Mouse (Mus musculus) large intestine, adult 2 months (tissue): ENCODE results near the gene Rhoa. TPM values are rescaled to one million over a fixed set of nuclear protein-coding genes. Genes with fewer than 3 reads are reported as not detected.
A peak's percentile ranks its signal among the peaks of the same experiment; 100 is the strongest.
"Not testable (repeated sequence)": the region's sequence is repeated elsewhere in the genome, so short reads cannot be mapped to it uniquely, and the experiment has no call there.

Experiments
- DNase-seq: peaks from one replicate; pipeline ENCODE4 v3.0.0-alpha.2; 2012; ENCODE audit warnings: low read depth, low spot score
- WGBS: fragments of 180-500 bp; shearing (Covaris S2); methylation state at CpG from one replicate; pipeline ENCODE4 v1.1.7; 2018; 5-methylcytosine and 5-hydroxymethylcytosine counted together
- polyA plus RNA-seq: library from polyadenylated mRNA; depleted of rRNA; stranded (reverse); fragments of >200 nt; gene quantifications from 2 replicates; pipeline ENCODE4 v1.2.3, GENCODE M21; 2012; rRNA removed

Rhoa gene
- 130 and 145 TPM in 2 replicates for polyA plus RNA-seq

DNA sequence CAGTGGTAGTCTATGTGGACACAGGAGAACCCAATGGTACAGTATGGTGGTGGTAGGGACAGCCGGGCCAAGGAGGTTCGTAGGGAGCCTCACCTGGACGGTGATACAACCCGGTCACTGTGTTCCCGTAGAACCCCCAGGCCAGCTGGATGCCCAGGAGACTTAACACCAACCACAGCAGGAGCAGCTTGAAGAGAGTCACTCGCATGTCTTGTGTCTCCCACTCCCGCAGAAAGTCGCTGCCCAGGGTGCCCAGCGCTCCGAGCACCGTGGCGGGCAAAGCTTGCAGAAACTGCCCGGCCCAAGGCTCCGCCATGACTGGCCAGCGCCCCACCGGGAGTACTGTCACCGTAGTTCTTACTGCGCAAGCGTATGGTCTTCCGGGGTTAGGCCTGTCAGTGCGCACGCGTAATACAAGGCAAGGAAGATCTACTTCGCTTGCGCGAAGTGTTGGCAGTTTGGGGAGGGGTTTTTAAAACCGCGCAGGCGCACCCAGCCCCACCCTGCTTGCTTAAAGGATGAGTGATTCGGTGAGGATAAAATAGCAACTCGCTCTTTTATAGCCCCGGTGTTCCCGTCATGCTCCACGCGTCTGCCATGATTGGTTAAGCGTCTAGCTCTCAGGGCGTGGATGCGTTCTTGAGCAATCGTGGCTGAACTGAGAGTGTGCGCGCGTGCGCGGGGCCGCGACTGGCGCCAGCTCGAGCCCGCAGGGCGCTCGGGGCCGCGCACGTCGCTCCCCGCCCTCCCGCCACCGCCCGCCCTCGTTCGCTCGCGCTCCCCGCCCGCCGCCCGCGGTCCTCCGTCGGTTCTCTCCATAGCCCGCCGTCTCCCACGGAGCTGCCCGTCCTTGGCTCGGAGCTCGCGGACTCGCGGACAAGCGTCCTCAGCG lies at the start of gene Rhoa, which contains the start of gene Tcta:
TSS of gene Rhoa (plus strand) at position 501 of the 892 bp plus-strand sequence.
TSS of gene Tcta (minus strand) at position 532 of the 892 bp plus-strand sequence.
- DNase-seq = peak; percentile 99
- WGBS = 1% methylated on average over 81 of the region's 81 CpGs

DNA sequence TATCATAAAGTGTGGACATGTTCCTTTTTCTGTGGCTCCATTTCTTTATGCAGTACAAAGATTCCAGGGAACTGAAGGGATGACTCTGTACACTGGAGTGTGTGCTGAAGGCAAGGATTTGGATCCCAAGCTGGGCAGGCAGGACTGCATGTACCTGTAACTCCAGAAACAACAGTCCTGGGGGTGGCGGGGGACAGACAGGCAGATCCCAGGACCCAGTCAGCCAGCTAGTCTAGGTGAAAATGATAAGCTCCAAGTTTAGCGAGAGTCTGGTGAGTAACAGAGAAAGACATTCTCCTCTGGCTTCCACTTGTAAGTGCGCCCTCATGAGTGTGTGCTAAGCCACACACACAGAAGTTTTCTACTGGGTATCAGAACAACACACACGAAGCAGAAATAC lies 45.4 kb upstream of the Rhoa start:
- DNase-seq = no peak

DNA sequence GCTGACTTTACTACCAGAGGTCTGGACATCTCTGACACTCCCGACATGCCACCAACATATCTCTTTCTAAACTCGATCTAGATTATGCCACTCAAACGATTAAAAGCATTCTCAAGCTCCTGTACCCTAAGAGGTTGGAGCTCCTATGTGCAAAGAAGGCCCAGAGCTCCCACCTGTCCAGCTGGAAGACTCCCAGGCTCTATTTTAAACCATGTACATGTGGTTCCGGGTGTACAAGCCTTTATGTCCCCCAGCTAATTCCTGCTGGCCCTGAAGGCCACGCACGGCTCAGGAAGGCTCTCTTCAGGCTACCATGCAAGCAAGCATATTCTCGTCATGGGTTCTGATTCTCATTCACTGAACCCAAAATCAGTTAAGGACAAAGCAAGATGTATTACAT lies 44.1 kb upstream of the Rhoa start:
- 44% methylated on average over 7 of the region's 7 CpGs for WGBS
- DNase-seq = no peak

More for the DNA sequence above, 45.4 kb upstream of the Rhoa start:
- 79% methylated on average over 4 of the region's 4 CpGs for WGBS

DNA sequence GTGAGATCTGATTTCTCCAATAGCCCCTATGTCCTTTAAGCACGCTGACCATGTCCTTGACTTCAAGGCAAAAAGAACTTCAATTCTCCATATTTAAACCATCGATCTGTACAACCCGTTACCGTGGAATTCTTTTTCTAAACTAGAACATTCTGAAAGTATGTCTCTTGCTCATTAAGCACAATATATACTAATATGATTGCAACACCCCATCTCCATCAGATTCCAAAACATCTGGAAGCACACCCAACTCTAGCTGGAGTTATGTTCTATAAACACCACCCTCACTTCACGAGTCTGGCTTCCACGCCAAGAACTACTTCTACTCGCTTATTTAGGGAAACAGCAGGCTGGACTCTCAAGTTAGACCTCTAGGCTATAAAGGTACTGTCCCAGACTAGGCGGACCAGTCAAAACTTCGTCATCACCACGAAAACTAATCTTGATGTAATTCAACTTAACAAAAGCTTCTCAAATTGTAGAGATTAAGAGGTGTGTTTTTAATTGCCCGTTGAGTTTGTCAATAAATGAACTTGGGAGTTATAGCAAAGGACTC lies 43.4 kb upstream of the Rhoa start:
- no peak for DNase-seq
- WGBS = 15% methylated on average over 11 of the region's 11 CpGs

DNA sequence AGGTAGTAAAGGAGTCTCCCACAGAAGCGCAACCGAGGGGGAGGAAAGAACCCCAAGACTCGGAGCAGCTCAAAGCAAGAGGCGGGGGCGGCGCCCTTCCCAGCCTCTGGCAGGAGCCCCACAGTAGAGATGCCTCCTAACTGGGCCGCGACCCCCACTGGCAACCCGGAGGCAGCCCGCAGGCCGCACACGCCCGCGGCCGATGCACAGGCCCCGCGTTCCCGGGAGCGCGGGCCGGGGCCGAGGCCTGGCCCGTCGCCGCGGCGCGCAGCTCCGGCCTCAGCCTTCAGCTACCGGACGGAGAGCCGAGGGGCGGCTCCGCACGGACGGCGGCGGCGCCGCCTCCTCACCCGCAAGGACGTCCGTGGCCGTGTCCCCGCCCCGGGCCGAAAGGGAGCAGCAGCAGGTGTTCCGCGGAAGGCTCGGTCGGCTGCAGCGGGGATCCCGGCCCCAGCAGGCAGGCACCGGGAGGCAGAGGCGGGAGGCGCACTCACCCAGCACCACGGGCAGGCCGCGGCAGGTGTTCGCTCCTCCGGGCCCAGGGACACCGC lies 42.7 kb upstream of the Rhoa start:
- under 1% methylated on average over 62 of the region's 62 CpGs for WGBS
- no peak for DNase-seq

DNA sequence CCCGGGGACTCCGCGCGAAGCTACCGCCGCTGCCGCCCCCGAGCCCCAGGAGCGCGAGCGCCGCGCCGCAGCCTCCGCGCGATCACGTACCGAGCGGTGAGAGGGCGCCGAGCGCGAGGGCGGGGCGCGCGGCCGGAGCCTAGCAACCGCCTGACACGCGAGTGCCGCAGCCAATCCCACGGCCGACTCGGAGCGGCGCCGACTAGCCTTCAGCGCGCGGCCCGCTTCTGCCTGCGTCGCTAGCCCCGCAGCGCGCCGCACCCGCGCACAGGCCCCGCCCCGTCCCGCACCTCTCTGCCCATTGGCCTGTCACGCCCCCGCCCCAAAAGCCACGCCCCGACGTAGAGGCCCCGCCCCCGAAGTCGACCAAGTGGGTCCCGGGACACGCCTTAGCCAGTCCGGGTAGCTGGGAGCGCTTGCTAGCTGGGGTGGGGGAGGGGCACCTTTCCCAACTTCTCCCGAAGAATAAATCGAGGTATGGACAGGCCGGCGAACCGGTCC lies 42.2 kb upstream of the Rhoa start, which contains the start of gene Dag1:
TSS of gene Dag1 (minus strand) at position 269 of the 501 bp plus-strand sequence.
- DNase-seq = peak; percentile 70
- 1% methylated on average over 65 of the region's 71 CpGs for WGBS

DNA sequence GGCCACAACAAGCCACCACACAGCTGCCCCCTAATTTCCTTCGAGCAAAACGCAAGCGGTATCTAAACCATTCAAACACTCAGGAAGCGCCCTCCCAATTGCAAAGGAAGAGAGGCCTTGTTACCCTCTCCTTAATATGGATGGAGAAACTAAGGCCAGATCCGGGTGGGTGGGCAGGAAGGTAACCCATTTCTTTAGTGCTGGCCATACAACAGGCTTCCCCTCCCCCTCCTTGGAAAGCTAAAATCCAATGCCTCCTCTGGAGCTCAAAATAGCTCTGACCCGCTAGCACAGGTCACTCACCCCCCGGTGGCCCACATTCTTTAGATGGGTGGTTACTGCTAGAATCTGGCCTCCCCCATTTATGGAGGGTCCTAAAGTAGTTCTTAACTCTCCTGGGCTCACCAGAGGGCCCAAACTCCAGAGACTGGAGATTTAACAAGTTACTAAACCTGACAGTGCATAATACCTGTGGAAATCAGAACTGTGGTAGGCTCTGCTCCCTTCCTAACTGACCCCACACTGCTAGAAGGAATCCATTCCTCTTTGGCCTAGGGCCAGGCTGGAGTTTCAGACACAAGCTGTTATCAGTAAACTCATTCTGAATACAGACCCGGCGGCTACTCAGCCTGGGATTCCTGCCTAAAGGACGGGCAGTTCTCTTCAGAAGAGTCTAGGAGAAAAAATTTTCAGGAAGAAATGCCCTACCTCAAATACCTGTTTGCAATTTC lies 41.6 kb upstream of the Rhoa start:
- 9% methylated on average over 10 of the region's 10 CpGs for WGBS
- no peak for DNase-seq

DNA sequence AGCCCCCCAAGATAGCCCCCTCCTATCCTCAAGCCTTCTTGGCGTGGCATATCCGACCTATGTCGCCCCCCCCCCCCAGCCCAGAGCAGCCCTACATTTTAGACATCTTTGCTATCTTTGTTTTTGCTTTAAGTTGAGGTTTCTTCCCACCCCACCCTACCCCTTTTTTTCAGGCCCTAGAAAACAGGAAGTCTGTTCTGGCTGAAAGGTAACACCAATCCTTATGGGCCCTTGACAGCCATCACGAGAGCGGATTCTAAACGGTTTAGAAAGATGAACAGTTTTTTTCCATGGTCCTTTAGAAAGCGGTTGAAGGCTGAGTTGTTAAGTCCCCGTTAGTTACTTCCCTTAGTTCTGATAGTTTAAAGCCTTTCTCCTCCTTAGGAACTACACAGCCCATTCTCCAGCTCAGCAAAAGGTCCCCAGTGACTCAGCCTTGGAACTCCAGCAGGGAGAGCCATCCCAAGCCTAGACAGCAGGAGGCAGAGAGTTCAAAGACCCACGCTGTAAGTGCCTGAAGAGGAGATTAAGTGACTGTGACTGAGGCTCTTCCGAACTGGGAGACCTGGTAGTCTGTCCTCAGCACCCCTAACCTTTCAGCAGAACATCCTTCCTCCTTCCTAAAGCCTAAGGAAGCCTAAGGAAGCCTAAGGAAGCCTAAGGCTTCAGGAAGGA lies 39.5 kb upstream of the Rhoa start:
- DNase-seq = no peak
- 87% methylated on average over 10 of the region's 10 CpGs for WGBS

DNA sequence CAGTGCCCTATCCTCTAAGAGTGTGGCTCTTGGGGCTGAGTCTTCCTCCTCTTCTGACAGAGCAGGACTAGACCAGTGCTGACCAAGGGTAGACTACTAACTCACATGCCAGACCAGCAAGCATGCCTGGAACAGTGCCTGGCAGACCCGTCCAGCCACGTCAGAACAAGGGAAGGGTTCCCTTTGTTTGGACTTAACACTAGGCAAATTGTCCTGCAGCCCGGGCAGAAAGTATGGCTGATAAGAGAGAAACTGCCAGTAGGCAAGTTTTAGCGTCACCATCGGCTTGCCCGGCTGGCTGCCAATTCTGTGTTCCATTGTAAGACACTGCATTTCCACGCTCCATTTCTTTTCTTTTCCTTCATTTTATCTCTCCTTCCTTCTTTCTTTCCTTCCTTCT lies 38.2 kb upstream of the Rhoa start:
- DNase-seq = no peak
- 44% methylated on average over 7 of the region's 7 CpGs for WGBS

DNA sequence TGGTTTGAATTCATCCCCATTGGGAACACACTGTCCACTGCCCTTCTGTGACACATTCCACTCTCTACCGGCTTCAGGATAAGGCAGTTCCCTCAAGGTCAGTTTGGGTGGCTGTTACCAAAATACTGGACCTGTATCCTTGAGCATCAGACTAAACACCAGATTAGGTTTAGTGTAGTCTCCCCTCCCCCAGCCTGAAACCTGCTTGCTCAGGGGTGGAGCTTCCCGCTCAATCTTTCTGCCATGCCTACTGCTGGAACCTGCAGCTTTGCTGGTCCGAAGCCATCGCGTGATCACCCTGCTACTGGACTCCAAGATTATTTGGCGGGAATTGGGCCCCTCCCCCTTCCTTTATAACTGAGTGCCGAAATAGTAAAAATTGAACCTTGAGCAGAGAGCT lies 37.2 kb upstream of the Rhoa start:
- WGBS = 18% methylated on average over 7 of the region's 7 CpGs
- not testable (repeated sequence) for DNase-seq

DNA sequence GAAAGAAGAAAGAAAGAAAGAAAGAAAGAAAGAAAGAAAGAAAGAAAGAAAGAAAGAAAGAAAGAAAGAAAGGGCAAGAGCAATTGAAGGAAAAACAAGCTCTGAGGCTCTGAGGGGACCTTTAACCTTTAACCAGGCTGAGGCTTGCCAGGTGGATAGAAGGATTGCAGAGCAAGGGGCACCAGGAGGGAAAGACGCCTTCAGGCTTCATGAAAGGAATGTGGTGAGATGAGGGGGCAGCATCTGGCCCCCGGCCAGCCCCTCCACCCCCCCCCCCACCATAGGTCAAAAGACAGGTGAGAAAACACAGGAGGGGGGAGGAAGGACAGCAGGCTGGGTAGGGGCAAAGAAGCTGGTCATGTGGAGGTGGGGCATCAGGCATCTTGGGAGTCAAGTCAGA lies 34.0 kb upstream of the Rhoa start:
- 26% methylated on average over 2 of the region's 2 CpGs for WGBS
- no peak for DNase-seq

DNA sequence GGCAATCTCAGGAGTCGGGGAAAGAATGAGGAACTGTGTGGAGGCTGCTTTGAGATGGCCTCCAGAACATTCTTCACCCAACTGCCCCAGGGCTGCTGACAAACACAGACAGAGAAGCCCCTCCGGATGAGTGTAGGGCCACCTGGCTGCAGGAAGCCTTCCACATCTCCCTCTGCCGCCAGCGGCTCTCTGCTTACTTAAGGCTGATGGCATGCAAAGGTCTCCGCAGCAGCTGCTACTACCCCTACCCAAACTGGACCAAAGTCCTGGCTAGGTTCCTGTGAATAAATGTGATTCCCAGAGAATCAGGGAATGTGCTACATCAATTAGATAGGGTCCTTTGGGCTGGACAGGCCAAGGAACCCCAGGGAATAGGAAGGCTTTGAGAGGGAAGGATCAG lies 33.2 kb upstream of the Rhoa start:
- 65% methylated on average over 5 of the region's 5 CpGs for WGBS
- no peak for DNase-seq

DNA sequence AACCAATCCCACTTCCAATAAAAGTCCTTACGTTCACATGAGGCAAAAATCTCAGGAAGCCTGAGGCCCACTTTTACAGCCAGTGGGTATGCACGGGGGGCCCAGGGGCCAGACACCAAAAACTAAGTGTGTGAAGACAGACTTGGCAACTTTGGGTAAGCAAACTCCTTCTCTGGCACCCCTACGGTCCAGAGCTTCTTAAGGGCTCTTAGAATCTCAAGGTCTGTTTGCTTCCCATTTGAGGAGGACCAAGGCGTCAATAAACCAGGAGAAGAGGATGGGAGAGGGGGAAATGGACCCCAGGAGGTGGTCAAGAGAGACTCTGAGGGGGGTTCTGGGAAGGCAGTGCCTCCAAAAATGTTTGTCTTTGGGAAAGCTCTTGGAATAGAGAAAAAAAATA lies 32.4 kb upstream of the Rhoa start:
- WGBS = 79% methylated on average over 4 of the region's 4 CpGs
- DNase-seq = no peak

DNA sequence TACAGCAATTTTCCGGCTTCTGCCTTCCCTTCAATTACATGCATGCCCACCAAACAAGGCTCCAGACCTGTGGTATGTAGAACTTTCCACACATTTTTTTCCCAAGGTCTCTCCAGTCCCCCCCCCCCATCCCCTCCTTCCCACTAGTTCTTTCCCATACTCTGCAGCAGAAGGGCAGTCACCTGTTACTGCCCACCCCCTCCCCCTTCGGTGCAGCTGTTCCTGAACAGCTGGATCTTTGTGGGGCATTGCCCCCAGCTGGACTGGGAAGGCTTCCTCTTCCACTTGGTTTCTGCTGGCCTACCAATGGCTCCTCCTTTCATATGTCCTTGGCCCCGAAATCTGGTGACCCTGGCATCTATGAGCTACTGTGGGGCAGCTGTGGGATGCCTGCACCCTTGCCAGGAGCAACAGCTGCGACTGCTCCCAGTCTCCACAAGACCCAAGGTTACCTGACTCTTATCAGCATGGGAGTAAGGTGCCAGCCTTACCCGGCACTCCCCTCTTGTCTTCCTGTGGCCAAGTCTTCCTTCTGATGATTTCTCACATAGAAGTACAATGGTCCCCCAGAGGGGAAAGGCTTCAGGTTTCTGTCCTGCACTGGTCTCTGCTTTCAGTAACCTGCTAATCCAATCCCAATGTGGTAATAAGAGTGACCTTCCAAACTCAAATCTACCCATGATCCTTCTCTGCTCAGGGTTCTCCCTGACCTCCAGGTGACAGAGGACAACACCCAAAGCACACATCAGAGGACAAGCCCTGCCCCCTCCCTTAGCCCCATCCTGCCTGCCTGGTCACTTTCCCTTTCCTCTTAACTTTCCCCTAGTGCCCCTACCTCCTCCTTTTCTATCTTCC lies 31.2 kb upstream of the Rhoa start:
- no peak for DNase-seq
- WGBS = 41% methylated on average over 5 of the region's 5 CpGs

DNA sequence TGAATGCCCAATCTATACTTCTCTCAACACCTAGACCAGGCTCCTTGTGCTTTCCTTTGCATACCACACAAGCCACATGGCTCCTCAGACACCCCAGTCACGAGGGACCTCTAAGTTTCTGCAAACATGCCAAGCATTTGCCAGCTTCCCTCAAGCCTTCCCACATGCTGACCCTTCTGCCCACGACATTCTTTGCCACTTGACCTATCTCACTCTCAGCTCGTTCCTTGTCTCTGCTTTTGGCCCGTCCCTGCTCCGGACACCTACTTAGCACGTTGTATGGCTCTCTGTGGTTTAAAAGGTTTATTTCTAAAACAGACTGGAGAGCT lies 30.6 kb upstream of the Rhoa start:
- DNase-seq = no peak
- WGBS = 52% methylated on average over 6 of the region's 6 CpGs

DNA sequence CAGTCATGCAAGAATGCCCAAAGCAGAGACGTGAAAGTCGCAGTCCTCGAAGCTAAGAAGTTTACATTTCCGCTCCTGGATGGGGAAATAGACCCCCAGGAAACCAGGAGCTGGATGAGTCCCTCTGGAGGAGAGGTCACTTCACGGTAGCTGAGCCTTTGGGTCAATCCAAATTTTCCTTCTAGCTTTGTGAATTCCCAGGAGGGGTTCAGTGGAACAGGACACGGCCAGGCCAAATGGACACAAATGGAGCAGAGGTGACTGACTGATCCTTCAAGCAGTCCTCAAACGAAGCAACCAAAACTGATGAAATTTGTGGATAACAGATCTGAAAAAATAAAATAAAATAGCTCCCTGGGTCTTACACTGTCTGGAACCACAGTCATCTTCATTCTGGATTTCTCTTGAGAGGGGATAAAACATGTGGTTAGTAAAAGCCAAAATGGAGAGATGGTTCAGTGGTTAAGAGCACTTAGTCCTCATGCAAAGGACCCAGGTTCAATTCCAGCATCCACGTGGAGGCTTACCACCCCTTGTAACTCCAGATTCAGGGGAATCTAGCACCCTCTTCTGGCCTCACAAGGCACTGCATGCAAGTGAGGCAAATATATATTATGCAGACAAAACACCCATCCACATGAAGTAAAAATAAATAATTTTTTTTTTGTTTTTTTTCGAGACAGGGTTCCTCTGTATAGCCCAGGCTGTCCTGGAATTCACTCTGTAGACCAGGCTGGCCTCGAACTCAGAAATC lies 27.1 kb upstream of the Rhoa start:
- DNase-seq = no peak
- WGBS = 70% methylated on average over 10 of the region's 10 CpGs

DNA sequence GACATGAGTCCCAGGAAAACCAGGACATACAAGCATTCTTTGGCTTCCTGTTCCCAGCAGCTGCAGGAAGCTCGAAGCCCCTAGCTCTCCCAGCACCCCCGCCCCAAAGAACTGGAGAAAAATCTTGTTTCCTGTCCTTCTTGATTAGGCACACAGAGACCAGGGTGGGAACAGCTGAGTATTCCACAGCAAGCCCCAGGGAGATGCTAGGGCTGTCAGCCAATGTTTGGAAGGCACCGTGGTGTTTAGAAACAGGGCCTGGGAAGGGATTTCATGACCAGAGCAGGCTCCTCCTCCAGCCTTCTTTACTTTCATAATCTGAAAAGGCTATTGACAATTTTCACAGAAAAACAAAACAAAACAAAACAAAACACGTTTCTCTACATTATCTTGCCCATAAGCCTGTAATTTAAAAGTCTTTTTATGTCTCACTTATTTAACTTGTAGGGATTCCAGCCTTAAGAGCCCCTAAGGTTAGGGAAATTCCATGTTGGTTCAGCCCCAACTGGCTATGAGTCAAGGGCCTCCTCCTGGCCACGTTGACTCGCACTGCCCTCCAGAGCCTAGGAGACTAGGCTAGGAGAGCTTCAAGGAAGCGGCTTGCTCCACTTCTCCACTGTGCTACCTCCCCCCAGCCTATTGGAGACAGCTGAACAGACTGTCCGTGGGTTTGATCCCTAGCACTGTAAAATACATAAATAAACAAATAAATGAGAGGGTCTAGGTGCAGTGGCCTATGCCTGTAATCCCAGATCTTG lies 25.7 kb upstream of the Rhoa start:
- 13% methylated on average over 8 of the region's 8 CpGs for WGBS
- no peak for DNase-seq
